Mouse (Mus musculus) B cell, adult 2 months (primary cell): ENCODE results near the gene Gm6588.

Experiments used
- DNase-seq, 2 experiments: peaks; one replicate each; pipeline ENCODE4 v3.0.0; 2022

Gene Gm6588

GRCm38 (mm10) chr5:112473453-112473852, 24.2 kb downstream of the Gm6588 start:
- DNase-seq: no peak

DNA sequence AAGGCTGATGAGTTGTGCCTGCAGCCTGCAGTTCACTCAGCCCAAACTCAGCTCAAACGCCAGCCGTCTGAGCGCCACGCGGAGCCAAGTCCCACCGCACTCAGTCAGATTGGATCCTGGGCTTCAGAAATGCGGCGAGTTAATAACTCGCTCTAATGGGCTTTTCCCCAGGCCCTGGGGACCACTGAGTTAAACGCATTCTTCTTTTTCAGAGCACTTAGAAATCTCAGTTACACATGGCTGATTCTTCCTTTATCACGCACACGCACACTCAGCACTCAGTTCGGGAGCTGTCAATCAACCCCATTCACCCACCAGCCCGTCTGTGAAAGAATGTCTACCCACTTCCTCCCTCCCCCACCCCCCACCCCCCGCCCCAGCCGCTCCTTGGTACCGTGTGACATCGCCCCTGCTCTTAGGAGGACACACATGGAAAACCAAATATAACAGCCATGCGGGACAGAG, 32.8 kb downstream of the Gm6588 start:
- DNase-seq: no peak

DNA sequence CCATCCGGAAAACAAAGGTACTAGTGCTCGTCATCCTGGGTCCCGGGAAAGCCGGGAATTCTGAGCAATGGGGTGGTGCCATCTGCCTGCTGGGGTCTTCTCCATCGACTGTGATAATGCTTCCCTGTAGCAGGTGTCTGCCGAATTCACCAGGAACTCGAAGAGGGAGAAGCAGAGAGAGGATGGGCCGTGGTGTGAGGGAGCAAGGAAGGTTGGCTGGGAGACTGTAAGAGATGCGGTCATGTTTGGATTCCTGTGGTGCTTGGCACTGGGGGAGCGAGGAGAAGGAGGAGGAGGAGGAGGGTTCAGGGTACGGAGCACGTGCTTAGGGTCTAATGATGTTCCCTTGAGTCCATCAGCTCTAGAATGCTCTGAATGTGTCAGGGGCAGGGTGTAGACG, 33.3 kb downstream of the Gm6588 start:
- DNase-seq: no peak

DNA sequence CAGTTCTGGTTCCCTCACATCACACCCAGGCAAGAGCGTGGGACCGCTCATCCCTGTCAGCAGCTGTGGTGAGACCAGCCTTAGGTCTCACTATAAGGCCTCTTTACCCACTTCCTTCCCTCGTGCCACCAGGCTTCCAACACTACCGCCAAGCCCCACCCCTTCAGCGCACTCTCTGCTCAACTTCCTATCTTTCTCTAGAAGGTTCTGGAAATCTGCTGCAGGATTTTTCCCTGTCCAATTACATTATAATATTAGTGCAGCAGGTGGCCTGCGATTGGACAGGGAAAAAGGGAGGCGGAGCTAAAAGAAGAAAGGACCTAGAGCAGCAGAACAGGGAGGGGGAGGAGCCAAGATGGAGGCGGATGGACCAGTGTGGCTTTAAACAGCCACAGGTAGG, 33.8 kb downstream of the Gm6588 start:
- no peak for DNase-seq

GRCm38 (mm10) chr5:112484924-112485715, 35.9 kb downstream of the Gm6588 start:
- DNase-seq: no peak

- no peak for DNase-seq
Measured at GRCm38 (mm10) chr5:112486415-112486814, 37.2 kb downstream of the Gm6588 start.

DNA sequence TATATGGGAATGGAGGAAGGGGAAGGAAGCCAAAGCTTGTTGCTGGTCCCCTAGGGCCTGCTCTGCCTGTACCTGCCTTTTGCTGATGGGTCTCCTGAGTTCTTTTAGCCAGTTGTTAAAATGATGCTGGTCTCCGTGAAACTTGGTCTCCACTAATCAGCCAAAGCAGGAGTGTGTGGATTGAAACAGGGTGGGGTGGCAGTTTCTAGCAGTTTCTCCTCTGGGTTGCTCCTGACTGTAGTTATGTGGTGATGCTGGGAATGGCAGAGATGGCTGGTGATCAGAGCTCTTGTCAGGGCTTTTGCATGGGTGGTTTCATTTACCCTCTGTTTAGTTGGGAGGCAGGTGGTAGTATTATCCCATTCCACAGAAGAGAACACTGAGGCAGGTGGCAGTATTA, 38.3 kb downstream of the Gm6588 start:
- no peak for DNase-seq

DNA sequence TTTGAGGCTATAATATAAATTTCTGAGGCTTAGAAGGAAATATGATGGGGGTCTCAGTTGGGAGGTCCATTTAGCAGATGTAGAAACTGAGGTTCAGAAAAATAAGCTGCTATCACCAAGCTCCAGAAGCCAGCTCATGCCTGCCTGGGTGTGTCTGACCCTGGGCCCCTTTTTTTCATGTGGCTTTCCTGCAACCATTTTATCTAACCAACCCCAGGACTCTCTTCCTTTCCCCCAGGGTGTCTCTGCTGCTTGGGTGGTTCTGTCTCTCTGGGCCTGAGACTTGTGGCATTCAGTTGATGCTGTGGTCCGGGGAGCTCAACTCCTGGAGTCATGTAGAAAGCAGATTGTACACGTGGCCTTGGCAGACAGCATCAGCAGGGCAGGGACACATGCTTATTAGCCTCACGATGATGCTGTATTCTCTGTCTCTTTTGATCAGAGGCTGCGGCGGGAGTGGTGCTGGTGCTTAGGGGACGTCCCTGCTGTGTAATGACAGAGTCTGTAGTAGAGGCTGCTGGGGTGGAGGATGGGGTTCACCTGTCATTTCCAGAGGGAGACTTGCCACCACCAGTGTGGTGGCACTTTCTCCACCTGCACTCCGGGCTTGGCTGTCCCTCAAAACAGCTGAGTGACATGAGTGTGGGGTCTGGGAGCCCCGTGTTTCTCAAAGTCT, 39.0 kb downstream of the Gm6588 start:
- no peak for DNase-seq

GRCm38 (mm10) chr5:112491489-112491888, 42.3 kb downstream of the Gm6588 start:
- DNase-seq: no peak

DNA sequence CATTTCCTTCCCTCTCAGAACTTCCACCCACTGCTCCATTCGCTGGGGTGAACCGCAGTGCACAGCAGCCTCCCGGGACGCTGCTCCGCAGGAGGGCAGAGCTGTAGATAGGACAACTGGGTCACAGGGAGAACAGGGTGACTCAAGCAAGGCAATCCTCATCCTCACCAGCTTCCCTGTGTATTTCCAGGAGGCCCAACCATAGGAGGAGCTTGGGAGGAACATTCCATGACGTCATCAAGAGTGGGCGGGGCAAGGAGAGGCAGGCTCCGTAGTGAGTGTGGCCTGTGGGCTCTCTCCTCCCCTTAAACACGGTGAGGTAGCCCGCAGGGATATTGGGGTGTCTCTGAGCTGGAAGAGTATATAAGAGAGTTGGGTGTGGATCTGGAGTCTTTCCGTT, 44.3 kb downstream of the Gm6588 start:
- DNase-seq: no peak

DNA sequence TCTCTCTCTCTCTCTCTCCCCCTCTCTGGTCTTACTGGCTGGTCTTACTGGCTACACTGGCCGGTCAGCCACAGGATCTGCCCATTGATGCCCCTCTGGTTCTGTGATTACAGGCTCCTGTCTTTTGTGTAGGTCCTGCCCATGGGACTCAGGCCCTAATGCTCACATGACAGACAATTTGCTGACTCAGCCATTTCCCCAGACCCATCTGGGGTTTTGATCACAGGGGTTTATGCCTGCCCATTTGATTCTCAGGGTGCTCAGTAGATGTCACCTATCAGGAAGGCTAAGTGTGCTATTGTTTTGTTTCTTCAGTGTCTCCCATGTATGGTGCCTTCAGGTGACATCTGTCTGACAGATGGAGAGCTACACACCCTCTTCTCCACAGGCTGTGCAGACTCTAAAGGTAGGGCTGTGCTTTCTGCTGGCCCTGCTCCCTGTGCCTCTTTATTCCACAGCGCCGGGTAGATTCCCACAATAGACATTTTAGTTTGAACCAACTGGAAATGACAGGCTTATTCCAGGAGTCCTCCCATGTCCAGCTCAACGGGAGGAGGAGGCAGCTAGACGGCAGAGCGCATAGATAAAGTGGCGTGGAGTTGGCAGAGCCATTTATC, 47.6 kb downstream of the Gm6588 start:
- no peak for DNase-seq

DNA sequence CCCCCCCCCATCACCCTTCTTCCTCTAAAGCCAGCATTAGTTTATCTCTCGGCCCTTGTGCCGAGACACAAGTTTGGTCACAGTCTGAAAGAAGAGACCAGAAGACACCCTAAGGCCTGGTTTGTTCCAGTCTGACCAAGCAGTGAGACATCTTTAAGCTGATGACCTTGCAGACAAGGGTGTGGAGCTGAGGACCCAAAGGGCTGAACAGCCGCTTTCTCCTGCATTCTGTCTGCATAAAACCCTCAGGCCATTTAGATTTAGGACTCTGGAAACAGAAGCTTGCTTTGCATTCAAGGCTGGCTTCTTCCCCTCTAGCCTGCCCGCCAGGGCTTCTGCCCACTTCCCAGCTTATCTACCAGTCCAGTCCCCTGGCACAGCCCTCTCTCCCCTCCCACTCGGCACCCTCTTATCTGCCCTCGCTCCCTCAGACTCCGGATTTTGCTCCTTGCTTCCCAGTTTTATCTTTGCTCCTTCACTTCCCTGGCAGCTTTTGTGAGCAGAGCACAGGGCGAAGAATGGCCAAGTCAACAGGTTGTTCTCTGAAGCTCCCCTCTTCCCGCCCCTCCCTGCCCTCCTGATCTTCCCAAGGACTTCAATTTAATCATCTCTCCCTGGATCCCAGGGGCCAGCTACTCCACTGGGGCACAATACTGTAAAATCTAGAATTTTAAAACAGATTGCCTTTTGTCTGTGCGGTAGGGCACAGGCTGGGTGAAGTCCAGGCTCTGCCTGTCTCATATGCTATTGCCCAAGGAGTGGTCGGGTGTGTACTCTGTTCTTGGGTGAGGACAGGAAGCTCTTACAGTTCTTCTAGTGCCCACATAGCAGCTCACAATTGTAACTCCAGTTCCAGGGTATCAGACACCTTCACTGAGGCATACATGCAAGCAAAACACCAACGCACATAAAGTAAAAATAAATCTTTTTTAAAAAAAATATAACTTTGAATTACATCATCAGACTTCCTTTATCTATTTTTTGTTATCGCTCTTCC, 50.0 kb downstream of the Gm6588 start:
- DNase-seq: no peak

GRCm38 (mm10) chr5:112499918-112500682, 50.9 kb downstream of the Gm6588 start:
- DNase-seq: no peak
